Mouse (Mus musculus) megakaryocyte, embryonic 14.5 days (primary cell): ENCODE measurements around the gene Cdyl2. TPM values are rescaled to one million over a fixed set of nuclear protein-coding genes. Genes with fewer than 3 reads are reported as not detected.

Source experiments
- H3K27me3 ChIP-seq: replicated peaks from 2 replicates; pipeline ENCODE3; 2012; ENCODE audit warnings: inconsistent platforms
- H3K36me3 ChIP-seq: replicated peaks from 2 replicates; pipeline ENCODE3; 2012; ENCODE audit warnings: low read length, inconsistent platforms, mixed read lengths
- H3K4me1 ChIP-seq: 2 replicates; pipeline ENCODE4 v1.6.1; 2012; ENCODE audit warnings: inconsistent platforms
- H3K4me3 ChIP-seq: replicated peaks from 2 replicates; pipeline ENCODE3; 2012; ENCODE audit warnings: moderate library complexity, mild to moderate bottlenecking, inconsistent platforms
- H3K9me3 ChIP-seq: 2 replicates; pipeline ENCODE4 v1.6.1; 2012; ENCODE audit warnings: inconsistent platforms
- FLI1 ChIP-seq: IDR thresholded peaks from 2 replicates; pipeline ENCODE4 v1.6.1; 2012; ENCODE audit warnings: low read length, inconsistent platforms, mixed read lengths
- GATA1 ChIP-seq: IDR thresholded peaks from 3 replicates; pipeline ENCODE4 v1.6.1; 2012; ENCODE audit warnings: mixed read lengths, low read length, inconsistent platforms, borderline replicate concordance
- polyA plus RNA-seq: library from polyadenylated mRNA; stranded (reverse); fragments of >175 nt; gene quantifications from 2 replicates; pipeline ENCODE4 v1.2.3, GENCODE M21; 2012; ENCODE audit warnings: low replicate concordance; ENCODE audit not compliant: insufficient read depth

The Cdyl2 gene
- polyA plus RNA-seq, 1 experiment = 1.1 TPM

DNA sequence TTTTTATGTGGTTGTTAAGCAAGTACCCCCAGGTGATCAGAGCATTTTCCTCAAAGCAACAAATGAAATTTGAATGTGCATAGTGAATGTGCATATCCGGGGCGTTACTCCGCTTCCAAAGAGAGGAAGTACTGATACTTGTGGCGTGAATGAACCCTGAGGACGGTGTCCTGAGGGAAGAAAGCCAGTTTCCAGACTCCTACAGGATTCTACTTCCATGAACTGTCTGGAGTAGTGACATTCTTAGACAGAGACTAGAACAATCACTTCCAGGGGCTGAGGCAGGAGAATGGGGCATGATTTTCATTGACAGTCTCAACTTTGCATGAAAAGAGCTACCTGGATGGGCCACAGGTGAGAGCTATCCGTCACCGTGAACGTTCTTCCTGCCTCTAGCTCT is 59.3 kb downstream of the Cdyl2 start:
- Histone ChIP-seq H3K4me3 (no peak overlapping the region), H3K4me1 (no peaks in the 10 kb centered on the region), H3K36me3 (no peaks in the 10 kb centered on the region), H3K27me3 (no peaks in the 10 kb centered on the region), H3K9me3 (peaks cover 57% of the 10 kb centered on the region)
- TF ChIP-seq GATA1 (no peak), FLI1 (no peak)

DNA sequence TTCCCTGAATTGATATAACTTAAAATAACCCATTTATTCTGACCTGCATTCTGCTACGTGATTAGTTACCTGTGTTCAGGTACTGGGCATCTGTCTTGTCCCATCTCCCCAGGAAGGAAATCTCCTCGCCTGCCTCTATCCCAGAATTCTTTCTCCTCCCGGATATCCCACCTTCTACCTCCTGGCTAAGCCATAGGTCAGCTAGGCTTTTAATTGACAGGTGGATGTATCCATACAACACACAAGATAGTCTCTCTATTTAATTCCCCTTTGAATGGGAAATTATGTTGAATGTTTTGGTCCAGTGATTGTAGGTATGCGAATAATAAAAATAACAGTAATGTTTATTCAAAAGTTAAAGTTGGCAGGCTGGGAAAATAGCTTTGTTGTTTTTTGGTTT is 59.7 kb downstream of the Cdyl2 start:
- H3K27me3 ChIP-seq = no peaks in the 10 kb centered on the region
- H3K4me3 ChIP-seq = no peak overlapping the region
- H3K9me3 ChIP-seq = peaks cover 61% of the 10 kb centered on the region
- H3K36me3 ChIP-seq = no peaks in the 10 kb centered on the region
- no peaks in the 10 kb centered on the region for H3K4me1 ChIP-seq
- TF ChIP-seq GATA1 (no peak), FLI1 (no peak)

GRCm38 (mm10) chr8:116671543-116671942 is 61.2 kb downstream of the Cdyl2 start:
- Histone ChIP-seq H3K4me3 (no peak overlapping the region), H3K9me3 (peaks cover 67% of the 10 kb centered on the region), H3K27me3 (no peaks in the 10 kb centered on the region), H3K4me1 (no peaks in the 10 kb centered on the region), H3K36me3 (no peaks in the 10 kb centered on the region)
- TF ChIP-seq FLI1 (no peak), GATA1 (no peak)

GRCm38 (mm10) chr8:116670604-116671003 is 62.2 kb downstream of the Cdyl2 start:
- Histone ChIP-seq H3K4me1 (no peaks in the 10 kb centered on the region), H3K4me3 (no peak overlapping the region), H3K36me3 (no peaks in the 10 kb centered on the region), H3K9me3 (peaks cover 70% of the 10 kb centered on the region), H3K27me3 (no peaks in the 10 kb centered on the region)
- no peak for TF ChIP-seq GATA1
- TF ChIP-seq FLI1 = no peak

- TF ChIP-seq GATA1 = no peak
- no peak for TF ChIP-seq FLI1
- H3K27me3 ChIP-seq = no peaks in the 10 kb centered on the region
- H3K4me3 ChIP-seq = no peak overlapping the region
- no peaks in the 10 kb centered on the region for H3K4me1 ChIP-seq
- H3K9me3 ChIP-seq = peaks cover 63% of the 10 kb centered on the region
- no peaks in the 10 kb centered on the region for H3K36me3 ChIP-seq
Measured at GRCm38 (mm10) chr8:116668977-116669376, 63.8 kb downstream of the Cdyl2 start.

GRCm38 (mm10) chr8:116666781-116667325 is 65.9 kb downstream of the Cdyl2 start:
- H3K27me3 ChIP-seq = no peaks in the 10 kb centered on the region
- TF ChIP-seq GATA1 = no peak
- TF ChIP-seq FLI1 = no peak
- no peak overlapping the region for H3K4me3 ChIP-seq
- H3K4me1 ChIP-seq = no peaks in the 10 kb centered on the region
- H3K36me3 ChIP-seq = no peaks in the 10 kb centered on the region
- peaks cover 52% of the 10 kb centered on the region for H3K9me3 ChIP-seq

DNA sequence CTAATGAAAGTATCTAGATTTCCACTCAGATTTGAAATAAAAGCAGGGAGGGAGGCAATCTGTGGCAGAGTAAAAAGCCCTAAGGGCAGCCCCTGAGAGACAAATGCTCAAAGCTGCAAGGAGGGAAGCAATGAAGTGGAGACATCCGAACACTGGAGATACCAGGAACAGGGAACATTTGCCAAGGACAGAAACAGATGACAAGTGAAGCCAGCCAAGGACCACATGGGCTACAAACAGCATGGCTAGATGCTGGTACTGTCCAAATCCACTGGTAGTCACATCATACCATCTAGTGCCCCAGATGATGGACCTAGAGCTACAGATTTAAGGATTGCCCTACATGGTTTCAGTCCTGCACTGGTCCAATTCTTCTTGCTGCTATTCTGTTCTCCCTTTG is 71.3 kb downstream of the Cdyl2 start:
- Histone ChIP-seq H3K27me3 (no peaks in the 10 kb centered on the region), H3K4me3 (no peak overlapping the region), H3K9me3 (0 out of 2 replicates have a peak, but pooled peaks cover 5% of the 10 kb centered on the region), H3K36me3 (no peaks in the 10 kb centered on the region), H3K4me1 (no peaks in the 10 kb centered on the region)
- TF ChIP-seq GATA1 (no peak), FLI1 (no peak)

DNA sequence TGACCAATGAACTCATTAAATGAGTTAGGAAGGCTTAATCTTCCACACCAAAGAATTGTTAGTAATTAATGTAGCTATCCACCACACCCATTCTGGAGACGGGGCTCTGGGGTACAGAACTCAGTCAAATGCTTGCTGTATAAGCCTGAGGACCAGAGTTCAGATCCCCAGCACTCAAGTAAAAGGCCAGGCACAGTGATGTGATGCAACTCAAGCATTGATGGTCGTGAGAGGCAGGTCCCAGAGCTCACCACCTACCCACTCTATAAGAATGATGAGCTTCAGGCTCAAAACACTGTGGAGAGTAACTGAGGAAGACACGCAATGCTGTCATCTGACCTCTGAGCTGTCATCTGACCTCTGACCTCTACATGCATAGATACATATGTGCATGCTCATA is 76.0 kb downstream of the Cdyl2 start:
- H3K27me3 ChIP-seq = no peaks in the 10 kb centered on the region
- H3K4me3 ChIP-seq = no peak overlapping the region
- TF ChIP-seq GATA1 (no peak), FLI1 (no peak)
- H3K9me3 ChIP-seq = peaks cover 14% of the 10 kb centered on the region
- no peaks in the 10 kb centered on the region for H3K4me1 ChIP-seq
- H3K36me3 ChIP-seq = no peaks in the 10 kb centered on the region

DNA sequence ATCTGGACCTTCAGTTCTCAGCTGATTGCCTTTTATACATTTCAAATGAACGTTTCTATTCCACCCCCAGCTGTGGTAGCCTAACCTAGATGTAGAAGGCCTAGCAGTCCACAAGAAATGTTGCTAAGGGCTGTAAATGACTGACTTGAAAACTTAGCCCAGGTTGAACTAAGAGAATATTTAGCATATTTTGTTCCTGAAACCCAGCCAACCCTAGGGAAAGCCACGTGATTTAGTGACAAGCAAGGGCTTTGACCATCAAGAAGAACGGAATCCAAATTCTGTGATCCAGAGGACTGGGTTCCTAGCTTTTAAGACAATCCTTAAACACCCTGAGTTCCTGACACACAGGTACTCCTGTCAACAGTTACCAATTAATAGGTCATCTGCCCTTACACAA is 77.9 kb downstream of the Cdyl2 start:
- H3K4me1 ChIP-seq = no peaks in the 10 kb centered on the region
- TF ChIP-seq GATA1 (no peak), FLI1 (no peak)
- H3K27me3 ChIP-seq = no peaks in the 10 kb centered on the region
- no peak overlapping the region for H3K4me3 ChIP-seq
- H3K9me3 ChIP-seq = peaks cover 24% of the 10 kb centered on the region
- no peaks in the 10 kb centered on the region for H3K36me3 ChIP-seq

GRCm38 (mm10) chr8:116652949-116653348 is 79.8 kb downstream of the Cdyl2 start:
- Histone ChIP-seq H3K36me3 (no peaks in the 10 kb centered on the region), H3K27me3 (no peaks in the 10 kb centered on the region), H3K4me3 (no peak overlapping the region), H3K4me1 (no peaks in the 10 kb centered on the region), H3K9me3 (peaks cover 25% of the 10 kb centered on the region)
- no peak for TF ChIP-seq FLI1
- no peak for TF ChIP-seq GATA1

DNA sequence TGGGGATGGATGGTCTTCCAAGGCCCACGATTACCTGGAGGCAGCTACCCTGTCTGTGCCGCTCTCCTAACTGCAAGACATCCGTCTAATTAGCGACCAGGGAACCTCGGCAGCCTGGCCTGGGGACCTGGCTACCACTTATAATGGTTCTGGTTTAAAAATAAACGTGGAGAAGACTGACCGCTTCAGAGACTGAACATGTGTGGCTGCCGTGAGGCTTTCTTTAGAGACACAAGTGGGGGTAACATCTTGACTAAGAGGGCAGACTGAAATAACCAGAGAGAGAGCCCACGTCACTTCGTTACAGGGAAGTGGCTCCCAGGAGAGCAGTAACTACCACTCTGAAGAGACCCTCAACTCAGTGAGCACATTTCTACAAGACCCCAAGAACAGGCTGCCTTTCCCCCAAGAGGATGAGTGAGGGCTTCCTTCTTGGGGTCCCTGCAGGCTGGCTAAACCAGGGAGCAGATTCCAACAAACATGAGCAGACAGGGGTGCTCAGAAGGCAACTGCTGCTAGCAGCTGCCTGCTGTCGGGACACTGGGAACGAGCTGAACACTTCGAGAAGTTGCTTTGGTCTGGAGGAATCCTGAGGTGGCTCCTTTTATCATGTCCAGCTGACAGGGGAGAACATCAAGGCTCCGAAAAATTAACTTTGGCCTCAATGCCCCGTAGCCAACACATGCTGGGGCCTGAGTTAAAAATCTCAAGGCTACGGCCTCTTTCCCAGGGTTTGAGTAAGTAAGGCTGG is 82.6 kb downstream of the Cdyl2 start:
- no peak for TF ChIP-seq GATA1
- TF ChIP-seq FLI1 = no peak
- Histone ChIP-seq H3K9me3 (peaks cover 35% of the 10 kb centered on the region), H3K4me1 (no peaks in the 10 kb centered on the region), H3K4me3 (no peak overlapping the region), H3K36me3 (no peaks in the 10 kb centered on the region), H3K27me3 (no peaks in the 10 kb centered on the region)
